Mouse (Mus musculus) lung, postnatal 36 days (tissue): ENCODE data around the gene Hist1h2ac.
"Not testable (repeated sequence)": the region's sequence is repeated elsewhere in the genome, so short reads cannot be mapped to it uniquely, and the experiment has no call there.

Experiments used
- DNase-seq: peaks from one replicate; pipeline ENCODE4 v3.0.0; 2022; ENCODE audit warnings: mixed read lengths

Gene Hist1h2ac

GRCm38 (mm10) chr13:23683755-23684281 lies at the start of gene Hist1h2ac, which contains the start of gene Hist1h2bc:
TSS of gene Hist1h2ac (minus strand) at chr13:23683948.
TSS of gene Hist1h2bc (plus strand) at chr13:23684199.
- DNase-seq: peak; percentile 95

GRCm38 (mm10) chr13:23732156-23732804 lies 48.5 kb upstream of the Hist1h2ac start:
- DNase-seq: peak; percentile 74

GRCm38 (mm10) chr13:23730479-23730878 lies 46.7 kb upstream of the Hist1h2ac start:
- peak; percentile 77 for DNase-seq

- no peak for DNase-seq
These were observed 46.0 kb upstream of the Hist1h2ac start for GRCm38 (mm10) chr13:23729706-23730105.

- DNase-seq: no peak
These were observed 45.4 kb upstream of the Hist1h2ac start for GRCm38 (mm10) chr13:23729192-23729525.

GRCm38 (mm10) chr13:23728472-23729191 lies 44.9 kb upstream of the Hist1h2ac start:
- no peak for DNase-seq

GRCm38 (mm10) chr13:23725213-23725612 lies 41.5 kb upstream of the Hist1h2ac start:
- no peak for DNase-seq

GRCm38 (mm10) chr13:23724239-23724638 lies 40.5 kb upstream of the Hist1h2ac start:
- no peak for DNase-seq

- DNase-seq: not testable (repeated sequence)
These were observed 34.0 kb upstream of the Hist1h2ac start for GRCm38 (mm10) chr13:23717593-23718245.

GRCm38 (mm10) chr13:23717176-23717575 lies 33.4 kb upstream of the Hist1h2ac start:
- no peak for DNase-seq

- no peak for DNase-seq
These were observed 32.7 kb upstream of the Hist1h2ac start for GRCm38 (mm10) chr13:23716261-23717042.

GRCm38 (mm10) chr13:23710374-23711089 lies 26.8 kb upstream of the Hist1h2ac start, which contains the start of gene Hfe:
TSS of gene Hfe (minus strand) at chr13:23710854.
- peak; percentile 72 for DNase-seq

- DNase-seq: no peak
These were observed 26.1 kb upstream of the Hist1h2ac start for GRCm38 (mm10) chr13:23709714-23710373.

GRCm38 (mm10) chr13:23708654-23709053 lies 24.9 kb upstream of the Hist1h2ac start:
- DNase-seq: no peak

- DNase-seq: no peak
These were observed 24.3 kb upstream of the Hist1h2ac start for GRCm38 (mm10) chr13:23708041-23708440.

GRCm38 (mm10) chr13:23706771-23707170 lies 23.0 kb upstream of the Hist1h2ac start:
- no peak for DNase-seq

GRCm38 (mm10) chr13:23705751-23706356 lies 22.1 kb upstream of the Hist1h2ac start:
- no peak for DNase-seq

- not testable (repeated sequence) for DNase-seq
These were observed 19.1 kb upstream of the Hist1h2ac start for GRCm38 (mm10) chr13:23702801-23703200.

GRCm38 (mm10) chr13:23702220-23702619 lies 18.5 kb upstream of the Hist1h2ac start:
- DNase-seq: no peak

- peak; percentile 92 for DNase-seq
These were observed 17.2 kb upstream of the Hist1h2ac start for GRCm38 (mm10) chr13:23700786-23701520.
